Mouse (Mus musculus) forebrain, embryonic 10.5 days (tissue): ENCODE measurements at regions not wholly inside any gene's neighbourhood (a gene's known extent, or its start where the extent isn't known, plus 50 kb on each side); places are given as distances from the start of the nearest gene placed in this dataset.

Experiments
- DNase-seq: peaks from one replicate; pipeline ENCODE4 v3.0.0-alpha.2; 2017; ENCODE audit warnings: low spot score; ENCODE audit errors: extremely low spot score
- H3K27ac ChIP-seq: fragments of 300-500 bp; sonication (generic); 2 replicates; pipeline ENCODE4 v1.5.1; 2016; ENCODE audit warnings: mild to moderate bottlenecking
- H3K27me3 ChIP-seq: fragments of 300-500 bp; sonication (generic); 2 replicates; pipeline ENCODE4 v1.6.1; 2016; ENCODE audit warnings: mild to moderate bottlenecking; ENCODE audit not compliant: poor library complexity, severe bottlenecking
- H3K36me3 ChIP-seq: fragments of 300-500 bp; sonication (generic); replicated peaks from 2 replicates; pipeline ENCODE4 v1.6.1; 2016; ENCODE audit warnings: mild to moderate bottlenecking, moderate library complexity
- H3K4me1 ChIP-seq: fragments of 300-500 bp; sonication (generic); 2 replicates; pipeline ENCODE4 v1.6.1; 2016
- H3K4me3 ChIP-seq: fragments of 300-500 bp; sonication (generic); 2 replicates; pipeline ENCODE4 v1.5.1; 2016; ENCODE audit warnings: mild to moderate bottlenecking, moderate library complexity
- H3K9me3 ChIP-seq: fragments of 300-500 bp; sonication (generic); 2 replicates; pipeline ENCODE4 v1.6.1; 2016; ENCODE audit warnings: mild to moderate bottlenecking, moderate library complexity
- WGBS: fragments of 180-500 bp; shearing (Covaris S2); methylation state at CpG from one replicate; pipeline ENCODE4 v1.1.7; 2016; 5-methylcytosine and 5-hydroxymethylcytosine counted together

GRCm38 (mm10) chr17:16157135-16157534 lies 326.3 kb upstream of the Rgmb start:
- Histone ChIP-seq H3K27ac (no peak overlapping the region), H3K36me3 (no peaks in the 10 kb centered on the region), H3K27me3 (no peaks in the 10 kb centered on the region), H3K4me3 (no peak overlapping the region), H3K4me1 (peaks cover 7% of the 10 kb centered on the region), H3K9me3 (no peaks in the 10 kb centered on the region)
- DNase-seq = no peak
- 69% methylated on average over 5 of the region's 5 CpGs for WGBS

- H3K4me3 ChIP-seq = no peak overlapping the region
- 96% methylated on average over 3 of the region's 3 CpGs for WGBS
- no peak for DNase-seq
- no peaks in the 10 kb centered on the region for H3K27me3 ChIP-seq
- no peaks in the 10 kb centered on the region for H3K36me3 ChIP-seq
- H3K9me3 ChIP-seq = no peaks in the 10 kb centered on the region
- H3K4me1 ChIP-seq = peaks cover 7% of the 10 kb centered on the region
- no peak overlapping the region for H3K27ac ChIP-seq
These were observed 325.8 kb upstream of the Rgmb start for GRCm38 (mm10) chr17:16156596-16156995.

- Histone ChIP-seq H3K4me1 (peaks cover 7% of the 10 kb centered on the region), H3K4me3 (no peak overlapping the region)
These were observed 324.7 kb upstream of the Rgmb start for GRCm38 (mm10) chr17:16155587-16155986.

More at GRCm38 (mm10) chr17:16155587-16155986, 324.7 kb upstream of the Rgmb start:
- Histone ChIP-seq H3K27me3 (no peaks in the 10 kb centered on the region), H3K27ac (no peak overlapping the region), H3K9me3 (no peaks in the 10 kb centered on the region), H3K36me3 (no peaks in the 10 kb centered on the region)
- DNase-seq = no peak
- 89% methylated on average over 3 of the region's 3 CpGs for WGBS
